Mouse (Mus musculus) lung, embryonic 16.5 days (tissue): Measurements from ENCODE around the gene Cadm3. TPM values are rescaled to one million over a fixed set of nuclear protein-coding genes. Genes with fewer than 3 reads are reported as not detected.

Experiments used
- ATAC-seq: fragments of 200-750 bp; cut with Nextera tagmentation; 2 replicates; pipeline ENCODE4 v1.8.0; 2017; ENCODE audit warnings: low read depth, mild to moderate bottlenecking, moderate library complexity
- H3K27ac ChIP-seq: fragments of 300-500 bp; sonication (generic); 2 replicates; pipeline ENCODE4 v1.5.1; 2014; ENCODE audit warnings: mild to moderate bottlenecking, control low read depth, low read length
- H3K27me3 ChIP-seq: fragments of 300-500 bp; sonication (generic); 2 replicates; pipeline ENCODE4 v1.6.1; 2014; ENCODE audit warnings: low read depth, low read length, mixed read lengths; ENCODE audit not compliant: control insufficient read depth, insufficient read depth
- H3K36me3 ChIP-seq: fragments of 300-500 bp; sonication (generic); 2 replicates; pipeline ENCODE4 v1.6.1; 2014; ENCODE audit warnings: low read length; ENCODE audit not compliant: control insufficient read depth, insufficient read depth
- H3K4me1 ChIP-seq: fragments of 300-500 bp; sonication (generic); replicated peaks from 2 replicates; pipeline ENCODE4 v1.6.1; 2014; ENCODE audit warnings: low read length, mixed read lengths; ENCODE audit not compliant: control insufficient read depth, insufficient read depth
- H3K4me2 ChIP-seq: fragments of 300-500 bp; sonication (generic); 2 replicates; pipeline ENCODE4 v1.6.1; 2014; ENCODE audit warnings: low read depth, low read length, control low read depth
- H3K4me3 ChIP-seq: fragments of 300-500 bp; sonication (generic); 2 replicates; pipeline ENCODE4 v1.5.1; 2014; ENCODE audit warnings: mild to moderate bottlenecking, low read length, control low read depth
- H3K9ac ChIP-seq: fragments of 300-500 bp; sonication (generic); 2 replicates; pipeline ENCODE4 v1.6.1; 2014; ENCODE audit warnings: low read length, control low read depth
- H3K9me3 ChIP-seq: fragments of 300-500 bp; sonication (generic); 2 replicates; pipeline ENCODE4 v1.6.1; 2016; ENCODE audit warnings: low read length; ENCODE audit not compliant: control insufficient read depth
- WGBS: fragments of 180-500 bp; shearing (Covaris S2); extraction: QIAGEN DNeasy Blood & Tissue Kit; methylation state at CpG from one replicate; pipeline ENCODE4 v1.1.7; 2014; 5-methylcytosine and 5-hydroxymethylcytosine counted together
- polyA plus RNA-seq: library from polyadenylated mRNA; unstranded; fragments of >200 nt; fragmentation: Nextera tagmentation; extraction: Ambion mirVana; gene quantifications from 2 replicates; pipeline ENCODE4 v1.2.1, GENCODE M21; 2015

The Cadm3 gene
- polyA plus RNA-seq, 1 experiment from 2014 or later: 0.87 TPM

GRCm38 (mm10) chr1:173348527-173348926, 19.0 kb downstream of the Cadm3 start:
- H3K27ac ChIP-seq: no peak overlapping the region
- no peaks in the 10 kb centered on the region for H3K36me3 ChIP-seq
- H3K9ac ChIP-seq: no peak overlapping the region
- H3K27me3 ChIP-seq: no peaks in the 10 kb centered on the region
- no peaks in the 10 kb centered on the region for H3K9me3 ChIP-seq
- WGBS: 29% methylated on average over 1 of the region's 1 CpGs
- ATAC-seq: no peak
- H3K4me3 ChIP-seq: no peak overlapping the region
- H3K4me2 ChIP-seq: no peak overlapping the region
- no peaks in the 10 kb centered on the region for H3K4me1 ChIP-seq

DNA sequence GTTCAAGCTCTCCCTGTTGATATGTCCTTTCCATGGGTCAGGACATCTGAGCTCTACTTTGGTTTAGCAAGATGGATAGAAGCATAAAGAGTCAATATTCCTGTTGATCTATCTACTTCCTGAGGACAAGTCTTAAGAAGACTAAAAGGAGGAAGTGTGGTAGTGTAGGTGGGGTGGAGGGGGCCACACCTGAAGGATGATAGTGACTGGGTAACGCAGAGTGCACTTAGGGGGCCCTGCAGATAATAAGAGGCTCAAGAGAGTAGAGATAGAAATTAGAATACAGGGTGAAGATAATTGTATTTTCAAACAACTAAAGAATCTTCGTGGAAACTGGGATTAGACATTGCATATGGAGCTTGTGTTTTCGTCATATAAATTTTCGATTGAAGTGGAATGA, 22.4 kb downstream of the Cadm3 start:
- H3K4me3 ChIP-seq: no peak overlapping the region
- WGBS: 78% methylated on average over 4 of the region's 4 CpGs
- no peak overlapping the region for H3K4me2 ChIP-seq
- H3K9me3 ChIP-seq: no peaks in the 10 kb centered on the region
- H3K36me3 ChIP-seq: no peaks in the 10 kb centered on the region
- H3K9ac ChIP-seq: no peak overlapping the region
- no peaks in the 10 kb centered on the region for H3K27me3 ChIP-seq
- no peaks in the 10 kb centered on the region for H3K4me1 ChIP-seq
- no peak overlapping the region for H3K27ac ChIP-seq
- ATAC-seq: no peak

GRCm38 (mm10) chr1:173343934-173344333, 23.6 kb downstream of the Cadm3 start:
- H3K4me2 ChIP-seq: no peak overlapping the region
- 67% methylated on average over 3 of the region's 3 CpGs for WGBS

GRCm38 (mm10) chr1:173342425-173342824, 25.1 kb downstream of the Cadm3 start:
- H3K27me3 ChIP-seq: no peaks in the 10 kb centered on the region
- no peak overlapping the region for H3K4me3 ChIP-seq
- WGBS: 82% methylated on average over 1 of the region's 1 CpGs
- H3K9ac ChIP-seq: no peak overlapping the region
- no peak overlapping the region for H3K27ac ChIP-seq
- no peaks in the 10 kb centered on the region for H3K9me3 ChIP-seq
- no peak overlapping the region for H3K4me2 ChIP-seq
- H3K4me1 ChIP-seq: no peaks in the 10 kb centered on the region
- H3K36me3 ChIP-seq: no peaks in the 10 kb centered on the region
- no peak for ATAC-seq

More at GRCm38 (mm10) chr1:173343934-173344333, 23.6 kb downstream of the Cadm3 start:
- ATAC-seq: no peak
- no peak overlapping the region for H3K9ac ChIP-seq
- no peaks in the 10 kb centered on the region for H3K4me1 ChIP-seq
- no peaks in the 10 kb centered on the region for H3K27me3 ChIP-seq
- H3K36me3 ChIP-seq: no peaks in the 10 kb centered on the region
- no peak overlapping the region for H3K27ac ChIP-seq
- H3K4me3 ChIP-seq: no peak overlapping the region
- no peaks in the 10 kb centered on the region for H3K9me3 ChIP-seq

GRCm38 (mm10) chr1:173339543-173339942, 28.0 kb downstream of the Cadm3 start:
- Histone ChIP-seq H3K9me3 (no peaks in the 10 kb centered on the region), H3K4me3 (no peak overlapping the region), H3K4me2 (no peak overlapping the region), H3K4me1 (no peaks in the 10 kb centered on the region), H3K27me3 (no peaks in the 10 kb centered on the region), H3K9ac (no peak overlapping the region), H3K27ac (no peak overlapping the region), H3K36me3 (no peaks in the 10 kb centered on the region)
- no peak for ATAC-seq
- 5% methylated on average over 2 of the region's 2 CpGs for WGBS

DNA sequence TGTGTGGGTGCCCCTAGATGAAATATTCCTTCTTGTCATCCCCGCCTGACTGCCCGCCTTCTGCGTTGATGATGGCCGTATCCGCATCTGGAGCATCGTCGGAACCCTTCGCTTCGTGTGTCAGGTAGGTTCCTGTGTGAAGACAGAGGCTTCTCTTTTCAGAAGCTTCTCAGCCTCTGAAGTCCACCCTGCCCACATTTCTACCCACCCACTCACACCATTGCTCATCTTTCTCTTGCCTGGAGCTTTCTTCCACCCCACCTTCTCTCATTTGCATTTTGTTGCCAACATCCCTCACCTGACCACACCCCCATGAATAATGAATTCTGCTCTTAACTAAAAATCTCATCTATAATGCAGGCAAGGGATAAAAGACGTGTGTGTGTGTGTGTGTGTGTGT, 30.5 kb downstream of the Cadm3 start:
- H3K9ac ChIP-seq: no peak overlapping the region
- no peak overlapping the region for H3K4me3 ChIP-seq
- no peak overlapping the region for H3K4me2 ChIP-seq
- H3K36me3 ChIP-seq: no peaks in the 10 kb centered on the region
- H3K9me3 ChIP-seq: no peaks in the 10 kb centered on the region
- 86% methylated on average over 10 of the region's 10 CpGs for WGBS
- no peaks in the 10 kb centered on the region for H3K27me3 ChIP-seq
- H3K27ac ChIP-seq: no peak overlapping the region
- ATAC-seq: no peak
- H3K4me1 ChIP-seq: no peaks in the 10 kb centered on the region

- Histone ChIP-seq H3K4me1 (no peaks in the 10 kb centered on the region), H3K36me3 (no peaks in the 10 kb centered on the region), H3K4me3 (no peak overlapping the region), H3K27ac (no peak overlapping the region), H3K9me3 (no peaks in the 10 kb centered on the region), H3K9ac (no peak overlapping the region), H3K27me3 (no peaks in the 10 kb centered on the region), H3K4me2 (no peak overlapping the region)
- ATAC-seq: no peak
- 34% methylated on average over 11 of the region's 11 CpGs for WGBS
Measured at GRCm38 (mm10) chr1:173335903-173336302, 31.6 kb downstream of the Cadm3 start.

DNA sequence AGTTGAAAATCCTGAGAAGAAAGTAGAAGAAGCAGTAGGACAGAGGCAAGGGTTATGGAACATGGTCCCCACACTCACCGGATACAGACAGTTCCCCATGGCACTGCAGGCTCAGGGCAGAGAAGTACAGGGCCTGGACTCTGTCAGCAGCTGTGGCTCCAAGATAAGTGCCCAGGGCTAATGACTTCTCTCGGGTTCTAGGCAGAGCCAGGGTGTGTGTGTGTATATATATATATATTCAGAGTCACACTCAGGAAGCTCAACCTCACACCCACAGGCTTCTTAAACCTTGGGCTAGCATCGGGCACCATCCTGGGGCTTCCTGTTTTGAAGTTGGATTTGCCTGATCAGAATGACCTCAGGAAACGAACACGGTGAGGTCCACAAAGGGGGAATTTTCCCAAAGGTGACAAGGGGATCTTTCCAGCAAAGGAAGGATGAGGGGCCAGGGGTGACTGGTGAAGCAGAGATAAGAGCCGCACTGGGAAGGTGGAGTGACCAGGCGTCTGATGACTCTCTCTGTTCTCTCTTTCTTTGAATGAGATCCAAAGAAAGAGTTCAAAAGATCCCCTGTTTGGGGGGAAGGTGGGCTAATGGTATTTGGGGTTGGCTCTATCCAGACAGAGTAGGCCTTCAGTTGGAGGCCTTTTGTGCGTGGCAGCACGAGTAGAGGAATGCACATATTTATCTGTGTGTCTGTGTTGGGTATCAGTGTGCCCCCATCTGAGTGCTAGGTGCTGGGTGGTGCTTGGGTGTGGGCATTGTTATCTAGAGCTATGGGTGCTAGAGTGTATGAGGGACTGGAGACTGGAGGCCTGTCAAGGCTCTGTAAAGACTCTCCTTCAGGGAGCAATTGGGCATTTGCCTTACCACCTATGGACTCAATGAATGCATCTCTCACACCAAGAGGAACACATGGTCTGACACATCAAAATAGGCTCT, 33.9 kb downstream of the Cadm3 start, which contains the start of gene Ackr1:
Ackr1 (minus strand) TSS at position 439 of the 942 bp plus-strand sequence.
- H3K4me2 ChIP-seq: no peak within 1 kb of the TSS
- H3K4me1 ChIP-seq: no peaks in the 10 kb centered on the region
- WGBS: 37% methylated on average over 9 of the region's 9 CpGs
- no peaks in the 10 kb centered on the region for H3K27me3 ChIP-seq
- ATAC-seq: no peak
- H3K4me3 ChIP-seq: no peak within 1 kb of the TSS
- H3K9me3 ChIP-seq: no peaks in the 10 kb centered on the region
- no peak within 1 kb of the TSS for H3K27ac ChIP-seq
- no peak within 1 kb of the TSS for H3K9ac ChIP-seq
- no peaks in the 10 kb centered on the region for H3K36me3 ChIP-seq

DNA sequence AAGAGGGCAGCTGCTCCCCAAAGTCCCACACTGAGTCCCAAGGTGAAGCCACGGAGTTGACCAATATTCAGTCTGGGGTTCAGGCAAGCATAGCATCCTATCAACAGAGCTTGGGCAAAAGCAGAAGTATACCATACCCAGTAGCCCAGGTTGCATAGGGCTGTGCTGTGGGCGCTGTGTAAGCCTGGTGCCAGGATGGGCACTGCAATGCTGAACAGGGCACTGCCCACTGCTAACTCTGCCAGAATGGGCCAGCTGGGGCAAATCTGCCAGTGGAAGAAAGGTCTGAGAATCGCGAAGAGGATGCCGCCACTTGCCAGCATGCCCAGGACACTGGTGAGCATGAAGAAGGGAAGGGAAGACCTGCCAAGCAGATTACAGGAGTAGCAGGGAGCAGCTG, 35.1 kb downstream of the Cadm3 start:
- no peak overlapping the region for H3K4me3 ChIP-seq
- H3K9me3 ChIP-seq: no peaks in the 10 kb centered on the region
- WGBS: 81% methylated on average over 5 of the region's 5 CpGs
- H3K27ac ChIP-seq: no peak overlapping the region
- no peaks in the 10 kb centered on the region for H3K36me3 ChIP-seq
- no peaks in the 10 kb centered on the region for H3K27me3 ChIP-seq
- ATAC-seq: no peak
- H3K9ac ChIP-seq: no peak overlapping the region
- no peak overlapping the region for H3K4me2 ChIP-seq
- H3K4me1 ChIP-seq: no peaks in the 10 kb centered on the region
